Mouse (Mus musculus) CH12.LX (cell line): ENCODE measurements at regions not wholly inside any gene's neighbourhood (a gene's known extent, or its start where the extent isn't known, plus 50 kb on each side); places are given as distances from the start of the nearest gene placed in this dataset.

Experiments used
- DNase-seq: peaks from one replicate; pipeline ENCODE4 v3.0.0-alpha.2; 2013; ENCODE audit errors: extremely low read depth
- H3K27ac ChIP-seq: 2 replicates; pipeline ENCODE4 v1.5.1; 2012; ENCODE audit warnings: low read depth, mild to moderate bottlenecking, control low read depth, moderate library complexity; ENCODE audit not compliant: insufficient read depth
- H3K27me3 ChIP-seq: replicated peaks from 2 replicates; pipeline ENCODE3; 2012; ENCODE audit warnings: inconsistent platforms
- H3K36me3 ChIP-seq, 2 experiments: replicated peaks in 1 of 2; 2 replicates each; pipeline versions ENCODE3 to v1.6.1; 2012; ENCODE audit warnings: inconsistent platforms in 1 of 2, low read length in 1 of 2, mild to moderate bottlenecking in 1 of 2, mixed read lengths in 1 of 2, moderate library complexity in 1 of 2; ENCODE audit not compliant: control insufficient read depth in 1 of 2, insufficient read depth in 1 of 2
- H3K4me1 ChIP-seq, 2 experiments: 2 replicates each; pipeline ENCODE4 v1.6.1; 2012; ENCODE audit warnings: inconsistent platforms in 1 of 2, moderate library complexity in 1 of 2; ENCODE audit not compliant: insufficient read depth in 2 of 2, control insufficient read depth in 1 of 2
- H3K4me2 ChIP-seq: 2 replicates; pipeline ENCODE4 v1.6.1; 2012; ENCODE audit warnings: low read depth, mild to moderate bottlenecking, control low read depth; ENCODE audit not compliant: poor library complexity, insufficient read depth, severe bottlenecking
- H3K4me3 ChIP-seq, 3 experiments: fragments of 150-350 bp in 1 of 3; sonication (generic) in 1 of 3; replicated peaks in 1 of 3; 2 replicates each; pipeline versions ENCODE3 to v1.5.1; 2011 to 2012; ENCODE audit warnings: low read depth in 2 of 3, low read length in 2 of 3, mild to moderate bottlenecking in 2 of 3, moderate library complexity in 2 of 3, control low read depth in 1 of 3, improper control_type of control experiment in 1 of 3, inconsistent platforms in 1 of 3, mixed read lengths in 1 of 3; ENCODE audit not compliant: poor library complexity in 1 of 3
- H3K79me2 ChIP-seq: replicated peaks from 2 replicates; pipeline ENCODE4 v1.6.1; 2012; ENCODE audit warnings: mild to moderate bottlenecking, moderate library complexity; ENCODE audit not compliant: control insufficient read depth, poor library complexity, insufficient read depth, severe bottlenecking; ENCODE audit errors: extremely low read depth
- H3K9ac ChIP-seq: 2 replicates; pipeline ENCODE4 v1.6.1; 2012; ENCODE audit warnings: low read depth, mild to moderate bottlenecking, control low read depth, moderate library complexity; ENCODE audit not compliant: insufficient read depth
- H3K9me3 ChIP-seq: replicated peaks from 2 replicates; pipeline ENCODE3; 2012; ENCODE audit warnings: low read length, inconsistent platforms, mixed read lengths
- BHLHE40 ChIP-seq: IDR thresholded peaks from 2 replicates; pipeline ENCODE4 v1.6.1; 2011; ENCODE audit warnings: mild to moderate bottlenecking, low read depth, low read length, improper control_type of control experiment
- E2F4 ChIP-seq: IDR thresholded peaks from 2 replicates; pipeline ENCODE4 v1.6.1; 2011; ENCODE audit warnings: low read depth, low read length, improper control_type of control experiment; ENCODE audit not compliant: insufficient replicate concordance
- EP300 ChIP-seq: IDR thresholded peaks from 2 replicates; pipeline ENCODE4 v1.6.1; 2011; ENCODE audit warnings: low read length, improper control_type of control experiment
- ETS1 ChIP-seq: conservative IDR thresholded peaks from 2 replicates; pipeline ENCODE4 v1.6.1; 2012; ENCODE audit warnings: low read depth, mild to moderate bottlenecking, inconsistent platforms, low read length, improper control_type of control experiment, moderate library complexity
- HCFC1 ChIP-seq: IDR thresholded peaks from 2 replicates; pipeline ENCODE4 v1.6.1; 2012; ENCODE audit warnings: low read depth, mild to moderate bottlenecking, inconsistent platforms, low read length, improper control_type of control experiment
- JUND ChIP-seq: conservative IDR thresholded peaks from 2 replicates; pipeline ENCODE4 v1.6.1; 2011; ENCODE audit warnings: low read depth, low read length, improper control_type of control experiment
- KAT2A ChIP-seq: IDR thresholded peaks from 2 replicates; pipeline ENCODE4 v1.6.1; 2012; ENCODE audit warnings: low read length, improper control_type of control experiment, inconsistent platforms; ENCODE audit not compliant: insufficient replicate concordance
- MAFK ChIP-seq: IDR thresholded peaks from 2 replicates; pipeline ENCODE4 v1.6.1; 2011; ENCODE audit warnings: low read length, improper control_type of control experiment; ENCODE audit not compliant: insufficient replicate concordance
- MEF2A ChIP-seq: IDR thresholded peaks from 2 replicates; pipeline ENCODE4 v1.6.1; 2014; ENCODE audit warnings: low read depth, mild to moderate bottlenecking, inconsistent platforms, low read length, improper control_type of control experiment, borderline replicate concordance
- MXI1 ChIP-seq: IDR thresholded peaks from 2 replicates; pipeline ENCODE4 v1.6.1; 2011; ENCODE audit warnings: mild to moderate bottlenecking, low read depth, low read length, improper control_type of control experiment
- NELFE ChIP-seq: IDR thresholded peaks from 2 replicates; pipeline ENCODE4 v1.6.1; 2011; ENCODE audit warnings: low read depth, low read length, improper control_type of control experiment
- PAX5 ChIP-seq: IDR thresholded peaks from 2 replicates; pipeline ENCODE4 v1.6.1; 2012; ENCODE audit warnings: low read length, inconsistent platforms, mixed read lengths
- TBP ChIP-seq: conservative IDR thresholded peaks from 2 replicates; pipeline ENCODE4 v1.6.1; 2011; ENCODE audit warnings: low read depth, low read length, improper control_type of control experiment
- USF2 ChIP-seq: conservative IDR thresholded peaks from 2 replicates; pipeline ENCODE4 v1.6.1; 2011; ENCODE audit warnings: low read depth, low read length, improper control_type of control experiment
- ZC3H11A ChIP-seq: IDR thresholded peaks from 2 replicates; pipeline ENCODE4 v1.6.1; 2012; ENCODE audit warnings: low read depth, mild to moderate bottlenecking, inconsistent platforms, low read length, improper control_type of control experiment
- ZMIZ1 ChIP-seq: IDR thresholded peaks from 2 replicates; pipeline ENCODE4 v1.6.1; 2012; ENCODE audit warnings: low read depth, mild to moderate bottlenecking, inconsistent platforms, low read length, improper control_type of control experiment
- ZNF384 ChIP-seq: IDR thresholded peaks from 2 replicates; pipeline ENCODE4 v1.6.1; 2012; ENCODE audit warnings: low read depth, low read length, improper control_type of control experiment, inconsistent platforms
- dilution Hi-C: fragments of 300-500 bp; cut with MboI; formaldehyde crosslinking; loops from 2 replicates; pipeline ENCODE4 v1.14.3; 2020; ENCODE audit warnings: low sequenced_read_pairs; ENCODE audit not compliant: extremely low pct_unique_long_range_greater_than_20kb, extremely low pct_ligation_motif_present
- in situ Hi-C: fragments of 300-500 bp; cut with MboI; formaldehyde crosslinking; loops from 3 replicates; pipeline ENCODE4 v1.14.3; 2019; ENCODE audit warnings: low sequenced_read_pairs, low pct_ligation_motif_present, low pct_unique_long_range_greater_than_20kb, mixed read lengths

DNA sequence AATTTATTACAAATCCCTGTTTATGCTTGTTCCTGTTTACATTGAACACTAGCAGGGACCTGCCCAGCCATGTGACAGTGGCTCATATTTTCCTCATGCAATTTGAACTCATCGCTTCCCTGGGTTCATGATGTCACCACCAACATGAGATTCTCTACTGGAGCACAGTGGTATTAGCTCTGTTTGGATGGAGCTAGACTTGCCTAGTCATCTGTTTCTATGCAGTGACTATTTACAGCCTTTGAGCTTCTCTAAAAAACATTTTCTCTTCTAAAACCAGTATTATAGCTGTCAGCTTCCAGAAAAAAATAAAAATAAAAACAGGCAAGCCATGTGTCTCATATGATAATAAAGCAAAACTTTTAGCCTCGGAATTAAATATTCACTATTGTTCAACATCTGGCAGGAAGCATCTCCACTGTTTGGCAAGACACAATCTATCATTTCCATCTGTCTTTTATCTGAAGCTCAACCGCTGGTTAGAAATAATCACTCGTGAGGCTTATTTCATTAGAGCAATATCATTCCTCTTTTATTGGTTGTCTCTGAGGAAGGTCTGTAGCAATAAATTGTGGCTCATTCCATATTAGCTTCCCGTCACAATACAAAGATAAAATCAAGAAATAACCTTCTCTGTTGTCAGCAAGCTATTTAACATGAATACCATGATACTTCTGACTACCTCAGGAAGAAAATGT is 804.9 kb upstream of the Vwc2 start:
- dilution Hi-C loops (no loop called here), in situ Hi-C loops (no loop called here)
- Histone ChIP-seq H3K4me2 (no peak overlapping the region), H3K9me3 (peaks cover 45% of the 10 kb centered on the region), H3K27me3 (no peaks in the 10 kb centered on the region), H3K79me2 (no peaks in the 10 kb centered on the region), H3K36me3 (no peaks in the 10 kb centered on the region), H3K9ac (no peak overlapping the region)
- TF ChIP-seq EP300 (no peak), ZMIZ1 (no peak), ETS1 (no peak), ZNF384 (no peak), KAT2A (no peak), JUND (no peak), MEF2A (no peak), BHLHE40 (no peak), E2F4 (no peak), NELFE (no peak), MXI1 (no peak), USF2 (no peak), MAFK (no peak)
- TF ChIP-seq, all 38 proteins: peak for 0
- Histone ChIP-seq H3K4me3 (no peak overlapping the region), H3K27ac (no peak overlapping the region), H3K4me1 (no peaks in the 10 kb centered on the region)
- no peak for DNase-seq

DNA sequence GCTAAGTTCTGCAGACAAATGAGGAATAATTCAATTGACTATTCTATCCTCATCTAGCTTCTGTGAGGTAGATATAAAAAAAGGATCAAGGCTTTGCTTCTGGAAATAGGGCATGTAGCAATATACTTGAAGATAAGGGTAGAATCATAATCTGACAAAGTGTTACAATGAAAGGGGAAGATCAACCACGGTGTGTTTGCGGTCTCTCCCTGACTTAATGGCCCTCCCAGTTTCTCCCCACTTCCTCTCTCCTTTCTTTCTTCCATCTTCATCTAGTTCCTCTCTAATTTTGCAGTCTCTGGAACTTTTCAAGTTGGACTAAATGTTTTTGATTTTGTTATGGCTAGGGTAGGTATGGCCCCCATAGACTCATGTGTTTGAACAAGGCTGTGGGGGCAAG is 796.6 kb upstream of the Vwc2 start:
- TF ChIP-seq PAX5 (no peak), ZC3H11A (no peak), TBP (no peak), HCFC1 (no peak)
- in situ Hi-C loops (no loop called here), dilution Hi-C loops (no loop called here)
- H3K79me2 ChIP-seq = no peaks in the 10 kb centered on the region
- H3K36me3 ChIP-seq = no peaks in the 10 kb centered on the region
- H3K9me3 ChIP-seq = peaks cover 37% of the 10 kb centered on the region
- no peak for DNase-seq
- no peak overlapping the region for H3K4me2 ChIP-seq
- no peaks in the 10 kb centered on the region for H3K27me3 ChIP-seq
- no peak overlapping the region for H3K4me3 ChIP-seq
- no peak overlapping the region for H3K27ac ChIP-seq
- no peaks in the 10 kb centered on the region for H3K4me1 ChIP-seq
- no peak overlapping the region for H3K9ac ChIP-seq
